Mouse (Mus musculus) CD4-positive helper T cell, adult 2 months (primary cell): ENCODE measurements around the gene Foxb2.
"Not testable (repeated sequence)": the region's sequence is repeated elsewhere in the genome, so short reads cannot be mapped to it uniquely, and the experiment has no call there.

Experiments
- DNase-seq: peaks from one replicate; pipeline ENCODE4 v3.0.0-alpha.2; 2012; ENCODE audit warnings: low read depth, missing footprints, low spot score

Gene Foxb2

DNA sequence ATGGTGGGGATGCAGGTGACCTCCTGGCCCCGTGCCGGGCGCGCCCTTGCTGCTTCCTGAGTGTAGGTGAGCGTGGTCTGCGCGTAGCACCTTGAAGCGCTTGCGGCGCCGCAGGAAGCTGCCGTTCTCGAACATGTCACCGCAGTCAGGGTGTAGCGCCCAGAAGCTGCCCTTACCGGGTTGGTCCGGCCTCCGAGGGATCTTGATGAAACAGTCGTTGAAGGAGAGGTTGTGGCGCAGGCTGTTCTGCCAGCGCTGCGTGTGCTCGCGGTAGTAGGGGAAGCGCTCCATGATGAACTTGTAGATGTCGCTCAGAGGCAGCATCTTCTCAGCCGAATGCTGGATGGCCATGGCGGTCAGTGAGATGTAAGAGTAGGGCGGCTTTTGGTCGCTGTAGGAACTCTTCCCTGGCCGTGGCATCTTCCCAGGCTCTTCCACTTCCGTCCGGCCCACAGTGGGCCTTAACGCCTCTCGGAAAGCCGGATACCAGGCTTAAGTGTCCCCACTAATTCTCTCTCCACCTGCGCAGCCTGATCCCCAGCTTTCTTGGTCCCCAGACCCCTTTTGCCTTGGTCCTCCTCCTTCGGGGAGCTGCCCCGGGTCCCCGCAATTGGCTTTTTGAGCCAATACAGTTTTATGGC, at the start of gene Foxb2:
Gene Foxb2 (minus strand): TSS at position 585 of the 641 bp plus-strand sequence.
- peak; percentile 17 for DNase-seq

DNA sequence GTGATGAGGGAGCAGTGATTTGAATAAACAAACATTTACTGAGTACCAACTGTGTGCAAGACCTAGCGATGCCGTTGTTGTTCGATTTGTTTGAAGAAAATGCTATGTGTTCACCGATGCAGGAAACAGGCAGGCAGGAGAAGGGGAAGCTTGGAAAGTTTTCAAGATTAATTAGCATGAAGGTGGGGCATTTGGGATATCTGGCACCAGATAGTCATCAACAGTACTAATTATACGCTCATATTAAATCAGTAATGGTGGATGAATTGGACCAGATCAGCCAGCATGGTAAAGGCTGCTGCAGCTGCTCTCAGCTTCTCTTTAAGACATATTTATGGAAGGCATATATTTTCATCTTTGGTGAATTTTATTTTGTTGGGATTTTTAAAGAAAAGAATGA, 37.9 kb upstream of the Foxb2 start:
- DNase-seq = no peak

DNA sequence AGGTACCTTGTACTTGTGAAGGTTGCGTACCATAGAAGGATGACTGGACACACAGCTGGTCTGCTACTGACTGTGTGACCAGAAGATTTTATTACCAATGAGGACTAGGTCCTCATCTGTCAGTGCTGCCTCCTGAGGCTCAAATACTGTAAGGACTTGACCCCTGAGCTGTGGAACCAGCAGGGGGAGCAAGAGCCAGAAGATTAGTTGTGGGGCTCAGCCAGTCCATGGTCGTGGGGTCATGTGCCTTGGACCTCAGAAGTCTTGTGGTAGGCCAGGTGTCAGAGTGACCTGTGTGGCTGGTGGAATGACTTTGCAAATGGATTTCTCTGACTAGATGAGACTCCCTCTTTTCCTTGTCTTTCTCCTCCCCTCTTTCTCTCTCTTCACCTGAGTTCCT, 29.5 kb upstream of the Foxb2 start:
- DNase-seq = no peak

DNA sequence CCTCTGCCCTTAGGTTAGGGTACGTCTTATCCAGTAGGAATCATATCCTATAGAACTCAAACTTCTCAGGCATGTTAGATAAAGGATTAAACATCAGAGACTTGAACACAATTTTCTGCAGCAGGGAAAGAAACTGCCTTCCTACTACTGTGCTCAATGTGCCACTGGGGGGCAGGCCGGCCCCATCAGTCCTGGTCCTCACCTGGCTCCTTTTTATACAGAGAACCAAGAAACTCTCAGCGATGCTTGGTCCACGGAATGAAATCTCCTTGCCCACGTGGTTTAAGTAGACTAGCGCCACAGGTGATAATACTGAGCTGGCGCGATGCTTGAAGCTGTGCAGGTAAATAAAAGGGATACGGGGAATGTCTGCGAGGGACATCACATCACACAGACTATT, 26.1 kb upstream of the Foxb2 start:
- DNase-seq = no peak

DNA sequence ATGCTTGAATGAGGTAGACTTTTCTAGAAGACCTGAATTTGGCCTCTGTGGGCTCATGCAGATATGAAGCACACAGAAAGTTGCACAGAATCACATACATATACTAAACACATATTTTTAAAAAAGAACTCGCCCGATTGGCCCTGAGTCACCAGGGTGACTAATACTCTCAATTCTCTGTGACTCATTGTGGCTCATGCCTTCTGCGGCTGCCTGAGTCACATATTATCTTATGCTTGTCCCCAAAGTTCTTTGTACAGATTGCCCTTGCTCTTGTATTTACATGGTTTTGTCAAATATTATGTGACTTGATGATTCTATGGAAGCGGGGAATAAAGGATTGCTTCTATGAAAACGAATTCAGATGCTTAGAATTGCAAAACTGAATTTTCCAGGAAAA, 25.0 kb upstream of the Foxb2 start:
- DNase-seq = no peak

DNA sequence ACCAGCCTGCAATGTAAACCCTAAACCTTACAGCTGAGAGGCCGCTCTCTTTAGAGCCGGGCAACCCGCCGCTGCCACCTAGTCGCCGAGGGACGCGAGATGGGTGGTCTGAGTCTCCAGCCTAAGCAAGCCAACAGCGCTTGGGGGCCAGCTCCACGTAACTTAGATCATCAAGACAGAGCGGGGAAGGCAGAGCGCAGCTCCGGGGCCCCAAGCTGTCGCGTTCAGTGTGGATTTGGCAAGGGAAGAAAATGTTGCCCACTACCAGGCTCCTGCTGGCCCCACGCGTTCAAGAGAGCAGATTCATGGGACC, 2.8 kb upstream of the Foxb2 start:
- no peak for DNase-seq

DNA sequence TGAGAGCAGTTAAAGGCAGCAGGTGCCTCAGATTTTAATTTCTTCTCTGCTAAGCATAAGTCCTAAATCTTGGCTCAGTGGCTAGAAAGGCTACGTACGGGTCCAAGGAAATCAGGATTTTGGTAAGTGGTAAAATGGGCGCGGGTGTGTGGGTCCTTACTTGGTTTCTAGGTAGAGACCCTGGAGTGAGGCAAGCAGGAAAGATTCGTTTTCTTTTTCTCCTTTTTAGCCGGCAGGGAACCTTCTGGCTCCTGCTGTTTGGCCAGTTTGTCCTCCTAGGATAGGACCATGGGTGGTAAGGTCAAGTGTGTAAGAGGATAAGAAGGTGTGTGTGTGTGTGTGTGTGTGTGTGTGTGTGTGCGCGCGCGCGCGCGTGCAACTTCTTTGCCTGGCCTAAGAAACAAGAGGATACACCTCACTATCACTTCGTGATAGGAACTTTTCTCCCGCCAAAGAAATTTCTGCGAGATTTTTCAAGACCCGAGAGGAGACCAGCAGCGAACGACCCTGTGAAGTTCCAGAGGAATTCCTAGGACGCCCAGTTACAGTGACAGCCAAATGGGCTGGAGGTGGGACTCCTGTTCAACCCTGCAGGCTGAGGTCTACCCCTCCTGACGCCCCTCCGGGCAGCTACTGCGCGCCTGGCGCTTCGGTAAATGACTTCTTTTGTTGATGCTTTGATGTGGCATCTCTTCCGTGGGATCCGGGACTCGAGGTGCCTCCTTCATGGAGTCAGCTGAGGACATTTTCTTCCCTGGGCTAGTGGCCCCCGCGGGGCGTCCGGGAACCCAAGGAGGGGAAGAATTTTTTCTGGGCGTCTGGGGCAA, 2.2 kb upstream of the Foxb2 start:
- no peak for DNase-seq

DNA sequence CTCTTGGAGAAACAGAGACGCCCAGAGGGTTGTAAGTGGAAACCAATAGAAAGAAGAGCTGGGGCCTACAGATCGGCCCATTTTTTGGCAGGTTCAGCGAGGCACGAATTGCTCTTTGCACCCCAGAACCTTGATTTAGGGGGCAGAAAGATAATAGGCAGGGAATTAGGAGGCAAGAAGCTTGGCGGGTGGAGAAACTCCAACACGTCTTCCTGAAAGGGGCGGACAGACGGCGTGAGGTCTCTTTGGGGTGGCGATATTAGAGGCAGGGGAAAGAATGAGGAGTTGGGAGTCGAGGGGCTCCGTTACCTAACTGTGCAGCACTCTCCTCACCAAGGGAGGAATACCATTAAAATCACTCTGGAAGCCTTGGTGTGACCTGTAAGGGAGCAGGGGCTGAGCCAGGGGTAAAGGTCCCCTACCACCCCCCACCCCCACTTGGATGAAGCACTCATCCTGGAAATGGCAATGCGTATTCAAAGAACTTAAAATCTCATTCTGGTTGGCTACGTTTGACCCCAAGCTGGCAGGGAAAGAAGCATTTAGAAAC, 1.5 kb upstream of the Foxb2 start:
- no peak for DNase-seq

DNA sequence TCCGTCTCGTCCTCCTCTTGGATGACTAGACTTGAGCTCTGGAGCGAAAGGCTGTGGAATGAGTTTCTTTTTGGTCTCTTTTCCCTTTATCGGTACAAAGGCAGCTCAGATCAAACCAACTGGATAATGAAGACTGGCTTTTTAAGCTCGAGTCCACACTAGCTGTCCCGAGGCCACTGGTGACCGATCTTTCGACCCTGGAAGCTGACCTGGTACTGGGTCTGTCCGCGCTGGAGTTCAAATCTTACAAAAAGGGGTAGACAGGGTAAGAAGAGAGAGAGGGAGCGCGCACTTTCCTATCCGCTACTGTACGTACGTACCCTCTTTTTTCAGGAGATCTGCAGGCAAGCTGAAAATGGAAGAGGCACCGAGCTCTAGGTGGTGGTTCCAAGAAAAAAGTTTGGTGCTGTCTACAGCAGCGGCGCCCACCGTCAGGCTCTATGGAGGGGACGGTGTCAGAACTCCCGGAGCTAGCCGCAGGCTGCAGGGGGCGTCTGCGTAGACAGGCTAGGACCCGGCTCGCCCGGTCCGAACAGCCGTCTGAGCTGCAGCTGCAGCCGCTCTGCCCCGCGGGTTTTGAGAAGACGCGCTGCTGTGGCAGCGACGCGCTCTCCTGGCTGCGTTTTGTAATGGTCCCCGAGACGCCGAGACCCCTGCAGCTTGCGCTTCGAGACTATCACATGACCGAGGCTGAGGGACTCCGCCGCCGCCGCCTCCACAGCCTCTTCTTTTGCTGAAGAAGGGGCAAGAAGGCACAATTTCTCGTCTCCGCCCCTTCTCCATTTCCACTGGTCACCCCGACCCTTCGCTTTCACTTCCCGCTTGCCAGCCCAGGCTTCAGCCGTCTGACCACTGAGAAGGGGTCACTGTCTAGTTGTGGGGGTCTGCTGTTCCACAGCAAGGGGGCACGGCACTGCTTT, 597 bp upstream of the Foxb2 start:
- DNase-seq = no peak

DNA sequence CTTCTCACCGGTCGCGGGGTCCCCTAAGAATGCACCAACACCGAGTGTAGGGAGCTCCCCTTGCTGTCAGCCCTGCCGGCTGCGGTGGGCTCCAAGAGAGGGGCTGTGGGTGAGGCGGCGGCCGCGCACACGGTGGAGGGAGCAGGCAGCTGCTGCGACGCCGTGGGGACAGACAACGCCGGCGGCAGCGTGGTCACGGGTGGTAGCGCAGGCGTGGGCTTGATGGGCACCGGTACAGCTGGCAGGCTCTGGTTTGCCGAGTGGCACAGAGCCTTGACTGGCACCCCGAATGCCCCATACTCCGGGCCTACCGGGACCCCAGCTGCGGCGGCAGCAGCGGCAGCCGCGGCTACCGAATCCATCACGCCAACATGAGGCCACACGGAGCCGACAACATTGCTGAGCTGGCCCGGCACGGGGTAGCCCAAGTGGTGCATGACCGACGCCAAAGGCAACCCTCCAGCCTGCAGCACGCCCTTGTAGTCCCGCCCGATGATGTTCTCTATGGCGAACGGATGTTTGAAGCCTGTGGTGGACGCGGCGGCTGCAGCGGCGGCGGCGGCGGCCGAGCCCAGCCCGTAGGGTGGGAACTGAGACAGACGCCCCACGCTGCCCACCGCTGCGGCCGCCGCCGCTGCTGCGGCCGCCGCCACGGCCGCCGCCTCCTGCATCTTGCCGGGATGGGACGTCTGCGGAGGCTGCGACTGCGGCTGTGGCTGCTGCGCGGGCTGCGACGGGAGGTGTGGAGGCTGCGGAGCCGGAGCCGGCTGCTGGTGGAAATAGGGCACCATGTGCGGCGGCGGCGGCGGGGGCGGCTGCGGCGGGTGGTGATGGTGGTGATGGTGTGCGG, 1.0 kb downstream of the Foxb2 start:
- DNase-seq = no peak

DNA sequence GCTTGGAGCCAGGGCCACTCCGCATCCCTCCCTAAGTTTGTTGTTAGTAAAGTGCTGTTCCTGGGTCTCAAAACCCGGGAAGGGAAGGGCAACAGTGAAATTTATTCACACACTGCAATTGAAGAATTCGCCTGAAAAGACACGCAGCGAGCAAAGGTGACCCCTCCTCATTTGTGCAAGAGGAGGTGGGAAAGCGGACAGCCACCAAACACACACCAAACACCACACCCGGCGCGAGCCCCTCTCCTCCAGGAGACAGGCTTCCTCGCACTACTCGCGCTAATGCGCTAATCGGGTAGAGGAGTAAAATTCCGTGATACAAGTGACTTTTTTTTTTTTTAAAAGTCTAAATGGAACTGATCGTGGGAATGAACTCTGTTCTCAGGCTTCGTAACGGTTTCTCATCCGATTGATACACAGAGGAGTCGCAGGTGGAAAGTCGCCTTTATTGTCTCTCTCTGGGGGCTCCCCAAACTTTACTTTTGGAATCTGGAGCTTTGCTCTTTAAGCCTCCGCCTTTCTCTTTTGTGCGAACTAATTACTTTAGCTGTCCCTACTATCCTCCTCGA, 2.3 kb downstream of the Foxb2 start:
- no peak for DNase-seq

DNA sequence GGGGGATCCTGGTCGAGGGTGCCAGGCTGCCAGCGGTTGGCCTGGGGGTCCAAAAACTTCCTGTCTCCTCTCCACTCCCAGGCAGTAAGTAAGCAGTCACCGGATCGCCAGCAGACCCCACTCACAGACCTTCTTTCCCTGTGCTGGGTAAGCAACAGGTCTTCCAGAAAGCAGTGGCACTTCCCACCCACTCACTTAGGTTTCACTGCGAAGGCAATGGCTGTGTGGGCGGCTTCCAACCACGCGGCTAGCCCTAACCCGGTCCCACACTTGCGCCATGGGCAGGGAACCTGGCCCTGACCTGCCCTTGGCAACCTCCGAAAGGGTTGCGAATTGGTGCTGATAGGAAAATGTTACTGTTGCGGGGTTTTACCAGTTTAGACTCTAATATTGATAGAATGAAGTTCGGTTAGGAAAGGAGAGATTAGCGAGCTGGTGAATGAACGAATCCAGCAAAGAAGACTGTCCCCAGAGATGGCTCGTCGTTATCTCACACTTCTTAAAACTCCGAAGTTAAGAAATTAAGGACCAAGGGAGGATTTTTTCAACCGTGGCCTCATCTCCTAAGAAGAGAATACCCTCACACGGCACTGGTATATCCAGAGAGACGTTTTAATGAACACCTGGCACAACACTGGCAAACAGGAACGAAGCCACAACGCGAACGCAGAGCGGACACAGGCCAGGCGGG, 3.0 kb downstream of the Foxb2 start:
- DNase-seq = no peak

DNA sequence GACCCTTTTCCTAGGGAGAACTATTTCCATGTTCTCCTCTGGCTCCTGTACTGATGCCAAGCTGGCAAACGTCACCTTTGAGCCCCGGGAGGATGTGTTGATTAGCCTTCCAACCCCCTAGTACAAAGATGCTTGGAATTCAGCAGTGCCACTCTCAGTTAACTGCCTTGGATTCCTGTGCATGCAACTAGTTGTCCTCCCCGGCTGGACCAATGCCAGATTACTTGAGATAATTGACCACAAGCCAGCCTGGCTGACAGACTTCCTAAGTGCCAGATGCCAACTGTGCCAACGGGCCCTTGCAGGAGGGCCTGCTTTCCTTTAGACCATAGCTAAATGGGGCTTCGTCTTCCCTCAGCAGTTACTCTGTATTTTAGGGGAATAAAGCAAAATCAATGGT, 5.1 kb downstream of the Foxb2 start:
- no peak for DNase-seq

DNA sequence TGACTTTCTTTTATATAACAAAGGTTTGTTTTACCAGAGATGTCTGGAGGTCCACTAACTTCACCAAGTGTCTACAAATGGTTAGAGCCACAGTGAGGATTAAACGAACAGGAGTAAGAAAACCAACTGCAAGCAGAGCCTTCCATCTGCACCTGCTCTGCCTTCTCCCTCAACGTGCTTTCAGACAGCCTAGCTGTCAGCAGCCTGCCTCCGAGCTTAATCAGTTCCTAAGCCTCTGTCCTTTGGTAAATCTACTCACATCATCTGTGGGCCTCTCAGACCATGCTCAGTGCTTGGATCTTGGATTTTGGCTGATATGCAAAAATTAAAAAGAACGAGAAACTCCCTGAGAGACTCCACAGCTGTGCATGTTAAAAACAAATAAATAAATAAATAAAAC, 15.0 kb downstream of the Foxb2 start:
- DNase-seq = no peak

DNA sequence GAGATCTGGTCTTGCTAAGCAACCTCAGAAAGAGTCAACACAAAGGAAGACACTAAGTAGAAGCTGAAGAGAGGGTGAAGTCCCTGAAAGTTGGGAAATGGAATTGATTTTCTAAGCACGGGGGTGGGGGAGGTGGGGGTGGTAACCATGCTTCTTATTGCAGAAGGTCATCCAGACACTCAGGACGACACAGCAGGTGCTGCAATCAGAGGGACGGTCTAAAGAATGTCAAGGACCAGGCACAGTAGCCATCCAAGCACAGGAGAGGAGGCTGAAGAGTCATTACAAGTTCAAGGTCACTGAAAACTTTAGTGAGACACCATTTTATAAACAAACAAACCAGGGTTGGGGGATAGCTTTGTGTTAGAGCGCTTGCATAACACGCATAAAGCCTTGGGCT, 16.9 kb downstream of the Foxb2 start:
- no peak for DNase-seq

DNA sequence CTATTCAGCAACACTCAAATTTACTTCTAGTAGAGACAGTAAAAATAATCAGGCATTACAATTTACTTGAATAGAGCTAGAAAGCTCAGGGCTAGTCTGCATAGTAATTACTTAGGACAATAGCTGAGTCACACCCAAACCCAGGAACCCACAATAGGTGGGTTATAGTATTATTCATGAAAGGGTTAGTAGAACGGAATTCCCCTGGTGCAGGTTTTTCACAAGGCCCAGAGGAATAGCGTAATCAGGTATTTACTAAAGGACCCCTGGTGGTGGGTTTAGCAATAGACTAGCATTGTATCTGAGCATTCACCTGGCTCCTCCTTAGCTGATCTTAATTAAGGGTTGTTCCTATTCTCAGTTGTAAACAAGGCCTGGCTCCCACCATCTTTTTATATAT, 29.5 kb downstream of the Foxb2 start:
- not testable (repeated sequence) for DNase-seq

DNA sequence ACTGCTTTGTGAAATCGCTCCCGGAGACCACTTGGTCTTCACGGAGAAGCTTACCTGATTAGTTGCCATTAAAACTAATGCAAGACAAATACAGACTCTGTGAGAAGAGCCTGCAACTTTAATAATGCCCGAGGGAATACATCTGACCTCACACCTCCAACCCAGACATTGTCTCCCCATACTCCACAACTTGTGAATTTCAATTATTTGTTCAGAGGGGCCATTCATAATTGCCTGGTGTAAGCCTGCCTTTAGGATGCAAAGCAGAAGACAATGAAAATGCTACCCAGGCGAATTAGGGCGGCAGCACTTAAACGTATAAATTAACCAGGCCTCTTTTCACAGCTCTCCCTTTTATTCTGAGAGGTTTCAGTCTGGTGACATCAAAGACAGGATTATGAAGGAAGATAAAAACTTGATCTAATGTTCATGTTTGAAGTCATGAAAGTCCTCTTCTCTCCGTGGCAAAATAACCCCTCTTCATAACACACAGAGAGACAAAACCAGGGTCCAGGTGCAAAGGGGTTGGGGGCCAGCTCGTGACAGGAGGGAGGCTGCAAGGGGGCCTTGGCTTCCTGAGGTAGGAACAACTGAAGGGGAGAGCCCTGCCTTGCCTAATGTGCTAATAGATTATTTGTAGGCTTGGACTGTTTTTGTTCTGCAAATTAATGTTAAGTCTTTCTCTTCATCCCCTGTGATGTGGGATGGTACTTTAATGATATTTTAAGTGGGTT, 31.9 kb downstream of the Foxb2 start:
- no peak for DNase-seq

DNA sequence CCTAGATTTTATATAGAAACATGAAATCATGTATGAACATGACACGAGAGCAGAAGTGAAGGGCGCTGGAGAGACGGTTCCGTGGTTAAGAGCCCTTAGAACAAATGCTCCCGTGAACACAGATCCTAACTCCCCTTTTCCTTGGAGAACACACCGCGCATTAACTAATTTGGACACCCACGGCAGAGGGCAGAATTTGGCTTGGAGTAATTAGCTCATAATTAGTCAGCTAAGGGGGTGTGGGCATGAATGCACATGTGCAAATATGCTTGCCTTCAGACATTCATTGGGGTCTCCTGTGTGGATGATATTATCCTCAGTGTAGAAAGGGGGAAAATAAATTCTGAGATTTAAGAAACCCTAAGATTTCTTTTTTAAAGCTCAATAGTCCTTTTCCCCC, 32.6 kb downstream of the Foxb2 start:
- no peak for DNase-seq

DNA sequence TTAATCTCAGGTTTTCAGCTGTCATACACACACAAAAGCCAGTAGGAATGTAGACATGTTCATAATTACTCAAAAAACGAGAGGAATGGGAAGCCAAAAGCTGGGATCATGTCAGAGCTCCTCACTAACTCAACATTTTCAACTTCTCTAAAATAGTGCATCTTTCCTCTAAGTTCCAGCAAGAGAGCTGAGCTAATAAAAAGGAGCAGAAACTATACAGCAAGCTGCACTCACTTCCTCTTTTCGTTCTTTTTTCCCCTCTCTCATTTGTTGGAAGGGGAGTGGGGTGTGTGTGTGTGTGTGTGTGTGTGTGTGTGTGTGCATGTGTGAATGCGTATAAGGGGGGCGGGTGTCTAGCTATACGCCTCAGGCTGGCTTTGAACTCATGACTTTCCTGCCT, 45.9 kb downstream of the Foxb2 start:
- DNase-seq = no peak

DNA sequence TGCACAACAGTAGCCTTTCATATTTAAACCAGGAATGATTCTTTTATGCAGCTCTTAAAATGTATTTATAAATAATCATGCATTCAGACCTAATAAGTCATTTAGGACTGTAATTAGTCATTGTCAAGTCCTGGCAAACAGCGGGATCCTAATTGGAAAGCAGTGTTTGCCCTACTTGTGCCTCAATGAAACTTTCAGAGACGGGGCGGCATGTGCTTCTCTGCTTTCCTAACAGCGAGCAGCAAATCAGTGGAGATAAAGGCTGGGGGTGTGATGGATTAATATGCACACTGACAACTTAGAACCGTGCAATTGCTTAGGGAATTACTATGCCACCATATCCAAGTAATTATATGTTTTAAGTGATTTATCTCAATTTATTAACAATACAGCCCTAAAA, 48.4 kb downstream of the Foxb2 start:
- no peak for DNase-seq
